Mouse (Mus musculus): ENCODE measurements around the gene Gnai2. TPM values are rescaled to one million over a fixed set of nuclear protein-coding genes. Genes with fewer than 3 reads are reported as not detected.
A peak's percentile ranks its signal among the peaks of the same experiment; 100 is the strongest.

The Gnai2 gene
- total RNA-seq, 2 experiments from 2014 or later = 222 to 239 TPM

DNA sequence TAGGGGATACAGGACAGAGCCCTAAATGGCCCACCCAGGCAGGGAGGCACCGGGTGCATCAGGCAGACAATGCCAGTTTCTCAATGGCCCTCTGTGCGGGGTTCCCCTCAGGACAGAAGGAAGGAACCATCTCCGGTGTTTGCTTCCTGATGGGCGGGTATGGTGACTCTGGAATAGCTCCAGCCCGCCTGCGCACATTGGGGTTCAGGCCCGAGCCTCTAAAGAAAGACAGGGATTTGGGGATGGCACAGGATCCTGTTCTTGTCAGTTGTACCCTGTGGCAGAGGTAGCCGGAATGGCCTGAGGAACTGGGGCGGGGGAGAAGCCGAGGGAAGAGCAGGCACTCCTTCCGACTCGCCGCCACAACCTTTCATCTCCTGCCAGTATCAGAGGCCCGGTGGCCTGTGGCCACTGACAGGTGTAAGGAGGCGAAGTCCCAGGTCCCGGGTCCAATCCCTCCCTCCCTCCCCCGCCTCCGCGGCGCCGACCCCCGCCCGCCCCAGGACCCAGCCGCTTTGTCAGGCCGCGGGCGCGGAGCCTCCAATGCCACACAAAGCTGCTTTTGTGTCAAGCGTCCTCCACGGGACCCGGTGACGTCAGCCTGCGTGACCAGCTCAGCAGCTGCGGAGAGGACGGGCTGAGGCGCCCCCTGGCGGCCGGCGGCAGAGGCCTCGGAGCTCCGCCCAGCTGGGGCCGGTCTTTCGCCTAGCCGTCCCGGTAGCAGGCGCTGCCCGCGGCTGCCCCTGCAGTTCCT is 22.8 kb downstream of the Gnai2 start:
- DNase-seq (ENCODE audit: low spot score in 2 of 2) = peak; percentile 99 to 100

DNA sequence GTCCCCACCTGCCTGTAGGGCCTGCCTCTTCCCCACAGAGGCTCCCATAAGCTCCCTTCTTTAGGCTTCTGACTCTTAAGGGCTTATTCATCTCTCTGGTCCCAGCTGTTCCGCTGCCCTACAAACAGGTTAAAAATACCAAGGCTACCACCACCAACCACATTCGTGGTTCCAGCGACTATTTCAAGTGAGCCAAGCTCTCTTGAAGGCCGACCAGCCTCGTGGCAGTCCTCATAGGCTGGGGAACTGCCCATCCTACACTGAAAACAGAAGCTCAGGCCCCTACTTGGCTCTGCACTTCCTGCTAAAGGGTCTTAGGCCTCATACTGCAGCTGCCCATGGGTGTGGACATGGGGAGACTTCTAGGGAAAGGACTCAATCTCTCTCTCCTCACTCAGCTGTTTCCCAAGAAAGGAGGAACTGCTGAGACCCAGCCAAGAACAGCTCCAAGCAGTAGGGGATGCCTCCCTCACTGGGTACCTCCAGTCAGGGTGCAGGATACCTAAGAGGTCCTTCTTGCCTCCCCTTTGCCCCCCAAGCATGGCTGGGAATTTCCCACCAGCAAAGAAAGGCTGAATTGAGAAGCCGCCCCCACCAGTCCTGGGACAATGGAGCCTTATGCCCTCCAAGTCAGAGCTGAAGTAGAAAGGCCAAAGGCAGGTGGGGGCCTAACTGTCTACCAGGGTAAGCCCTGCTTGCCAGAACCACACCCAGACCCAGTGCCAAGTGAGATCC is 23.5 kb downstream of the Gnai2 start:
- DNase-seq (ENCODE audit: low spot score in 2 of 2) = peak in 1 of 2 experiments; percentile 29

DNA sequence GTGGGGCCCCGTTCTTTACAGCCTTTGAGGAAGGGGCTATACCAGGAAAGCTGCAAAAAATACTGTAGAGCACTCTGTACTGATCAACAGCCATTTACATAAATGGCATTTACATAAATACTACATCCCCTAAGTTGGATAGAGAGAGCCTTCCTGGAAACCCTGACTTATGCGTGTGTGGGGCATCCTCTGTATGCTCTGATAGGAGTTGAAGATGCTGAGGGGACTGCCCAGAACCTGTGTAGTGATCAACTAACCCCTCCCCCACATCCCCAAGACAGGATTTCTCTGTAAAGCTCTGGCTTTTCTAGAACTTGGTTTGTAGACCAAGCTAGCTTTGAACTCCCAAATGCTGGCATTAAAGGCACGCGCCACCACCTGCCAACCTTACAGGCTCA is 25.7 kb downstream of the Gnai2 start:
- DNase-seq (ENCODE audit: low spot score in 2 of 2) = no peak

DNA sequence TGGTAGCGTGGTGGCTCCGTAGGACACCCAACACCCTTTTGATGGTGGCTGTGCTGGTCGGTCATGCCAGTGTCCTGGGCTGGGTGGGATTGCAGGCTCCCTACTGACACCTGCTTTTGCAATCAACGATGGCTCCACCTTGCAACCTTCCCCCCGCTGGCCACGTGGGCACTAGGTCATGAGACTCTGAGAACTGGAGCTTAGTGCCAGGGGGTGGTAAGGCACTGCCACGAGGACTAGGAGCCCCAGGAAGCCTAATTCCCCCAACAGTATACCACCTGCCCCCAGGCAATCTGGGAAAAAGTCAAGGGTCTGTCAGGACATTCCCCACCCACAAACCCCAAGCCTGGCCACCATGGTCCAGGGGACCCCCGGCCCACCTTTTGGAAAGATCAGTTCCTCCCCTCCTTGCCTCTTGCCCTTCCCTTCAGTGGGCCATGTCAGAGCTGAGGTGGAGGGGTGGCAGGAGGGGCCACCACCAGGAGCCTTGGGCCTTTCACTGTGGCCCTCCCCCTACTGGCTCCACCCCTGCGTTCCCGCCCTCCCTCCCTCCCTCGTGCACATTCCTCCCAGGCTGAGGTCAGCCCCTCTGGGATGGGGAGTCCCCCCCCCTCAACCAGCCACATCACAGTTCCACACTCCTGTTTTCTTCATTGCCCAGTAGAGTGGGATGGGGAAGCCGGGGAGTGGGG is 26.3 kb downstream of the Gnai2 start, which contains the start of gene Sema3b:
Gene Sema3b, minus strand, starts transcription at position 489 of the 692 bp plus-strand sequence.
- DNase-seq (ENCODE audit: low spot score in 2 of 2) = no peak

DNA sequence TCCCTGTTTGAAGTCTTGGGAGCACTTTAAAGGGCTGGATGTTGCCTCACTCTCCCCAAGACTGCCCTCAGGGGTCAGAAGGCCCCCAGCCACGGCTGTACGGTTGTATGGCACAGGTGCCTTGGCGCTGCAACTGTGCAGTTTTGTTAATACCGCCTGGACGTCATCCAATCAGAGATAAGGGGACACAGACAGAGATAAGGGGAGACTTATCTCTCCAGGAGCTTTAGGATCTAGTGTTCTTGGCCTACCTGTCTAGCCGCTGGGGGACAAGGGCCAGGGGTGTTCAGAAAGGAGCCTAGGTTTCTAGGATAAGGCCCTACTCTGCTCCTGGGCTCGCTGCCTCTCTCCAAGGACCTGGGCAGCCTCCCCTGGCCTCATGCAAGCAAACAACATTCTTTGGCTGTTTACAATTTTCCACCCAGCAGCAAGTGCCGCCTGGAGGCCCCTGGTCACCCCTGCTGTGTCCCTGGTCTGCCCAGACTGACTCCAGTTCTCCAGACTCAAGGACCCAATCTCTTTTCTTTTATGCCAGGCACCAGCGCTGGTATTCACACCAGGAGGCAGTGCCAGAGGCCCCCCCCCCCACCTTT is 27.4 kb downstream of the Gnai2 start:
- DNase-seq (ENCODE audit: low spot score in 2 of 2) = no peak

DNA sequence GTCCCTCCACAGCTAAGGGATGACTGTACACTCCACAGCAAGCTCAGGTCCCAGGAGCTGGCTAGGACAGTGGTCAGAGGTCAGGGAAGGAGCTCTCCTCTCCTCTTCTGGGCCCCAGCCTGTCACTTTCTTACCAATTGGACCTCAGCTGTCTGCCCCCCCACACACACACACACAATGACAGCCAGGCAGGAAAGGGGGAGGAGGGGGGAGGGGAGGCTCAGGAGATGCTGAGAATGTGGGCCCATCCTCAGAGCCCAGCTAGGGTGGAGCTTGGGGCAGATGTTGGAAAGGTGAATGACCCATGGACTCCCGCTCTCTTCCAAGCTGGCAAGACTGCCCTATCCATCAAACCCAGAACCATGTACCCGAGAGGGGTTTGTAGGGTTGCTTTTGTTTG is 28.1 kb downstream of the Gnai2 start:
- no peak for DNase-seq (ENCODE audit: low spot score in 2 of 2)

DNA sequence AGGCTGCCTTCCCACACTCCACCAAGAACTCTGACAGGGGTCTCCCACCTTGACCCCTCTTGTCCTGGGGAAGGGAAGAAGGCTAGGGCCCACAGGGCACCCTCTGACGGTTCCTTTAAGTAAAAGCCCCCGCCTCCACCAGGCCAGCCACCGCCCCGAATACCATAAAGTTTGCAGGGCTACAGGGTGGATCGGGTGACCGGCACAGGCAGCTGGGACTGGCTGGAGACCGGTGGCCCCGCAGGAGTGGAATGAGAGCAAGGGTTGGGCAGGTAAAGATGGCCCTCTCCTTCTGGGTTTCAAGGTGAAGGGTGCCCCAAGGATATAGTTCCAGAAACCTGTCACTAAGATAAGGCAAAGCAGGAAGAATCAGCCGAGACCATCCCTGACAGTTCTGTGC is 28.6 kb downstream of the Gnai2 start:
- no peak for DNase-seq (ENCODE audit: low spot score in 2 of 2)

DNA sequence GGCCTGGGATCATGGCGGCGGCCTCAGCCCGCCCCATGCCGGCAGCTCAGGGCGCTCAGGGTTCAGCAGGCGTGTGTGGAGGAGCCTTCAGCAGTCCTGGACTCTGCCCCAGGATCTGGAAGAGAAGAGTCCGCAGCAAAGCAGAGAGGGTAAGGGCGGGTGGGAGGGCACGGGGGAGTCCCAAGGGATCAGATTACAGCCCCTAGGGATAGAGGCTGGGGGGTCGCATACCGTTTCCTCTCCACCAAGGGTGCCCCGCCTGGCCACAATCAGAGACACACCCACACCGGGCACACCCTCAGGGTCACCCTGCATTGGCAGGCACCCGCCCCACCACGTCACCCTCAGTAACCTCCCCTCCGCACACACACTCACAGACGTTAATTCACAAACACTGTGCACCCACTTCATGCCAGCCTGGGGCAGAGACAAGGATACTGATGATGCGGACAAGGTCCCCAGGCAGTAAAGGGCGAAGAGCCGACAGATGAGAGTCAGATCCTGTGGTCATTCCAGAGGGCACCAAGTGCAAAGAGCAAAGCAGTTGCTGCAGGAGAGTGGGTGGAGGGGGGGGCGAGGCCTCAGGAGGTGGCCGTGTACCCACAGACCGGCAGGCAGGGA is 30.0 kb downstream of the Gnai2 start:
- DNase-seq (ENCODE audit: low spot score in 2 of 2) = no peak

DNA sequence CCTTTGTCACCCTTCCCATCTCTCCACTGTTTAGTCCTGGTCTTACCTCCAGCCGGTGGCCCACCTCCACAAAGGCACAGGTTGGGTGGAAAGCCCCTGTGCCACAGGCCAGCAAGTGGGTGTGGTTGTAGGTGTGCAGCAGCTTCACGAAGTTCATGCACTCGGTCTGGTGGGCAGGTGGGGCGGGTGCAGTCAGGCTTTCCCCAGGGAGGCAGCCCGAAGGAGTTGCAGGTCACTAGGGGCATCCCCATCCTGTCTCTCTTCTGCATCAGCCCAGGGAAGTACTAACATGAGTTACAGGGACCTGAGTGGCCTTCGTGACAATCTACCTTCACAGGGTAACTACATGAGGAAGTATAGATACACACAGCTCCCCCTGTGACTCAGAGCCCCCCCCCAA is 31.9 kb downstream of the Gnai2 start:
- no peak for DNase-seq (ENCODE audit: low spot score in 2 of 2)

DNA sequence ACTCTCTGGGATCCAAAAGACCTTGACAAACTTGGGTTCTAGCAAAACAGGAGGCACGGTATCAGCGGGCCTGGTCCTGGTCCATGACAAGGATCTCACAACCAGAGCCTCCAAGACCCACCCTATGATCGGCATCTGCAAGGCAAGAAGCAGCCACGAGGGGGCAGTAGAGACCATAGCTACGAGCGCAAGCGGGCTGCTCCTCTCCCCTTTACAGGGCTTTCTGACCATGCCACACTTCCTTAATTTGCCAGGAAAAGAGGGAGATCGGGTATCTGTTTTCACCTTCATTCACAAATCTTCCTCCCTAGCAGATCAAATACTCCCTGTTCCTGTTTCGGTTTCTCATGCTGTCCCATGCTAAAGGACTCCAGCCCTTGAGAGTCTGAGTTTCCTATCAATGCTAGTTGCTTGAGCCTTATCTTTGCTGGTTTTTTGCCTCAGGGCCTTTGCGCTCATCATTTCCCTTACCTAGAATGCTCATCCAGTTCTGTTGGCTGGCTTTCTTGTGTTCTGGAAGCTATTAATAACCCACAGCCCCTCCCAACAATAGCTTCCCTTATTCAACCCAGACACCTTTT is 33.0 kb downstream of the Gnai2 start:
- peak; percentile 90 to 96 for DNase-seq (ENCODE audit: low spot score in 2 of 2)

DNA sequence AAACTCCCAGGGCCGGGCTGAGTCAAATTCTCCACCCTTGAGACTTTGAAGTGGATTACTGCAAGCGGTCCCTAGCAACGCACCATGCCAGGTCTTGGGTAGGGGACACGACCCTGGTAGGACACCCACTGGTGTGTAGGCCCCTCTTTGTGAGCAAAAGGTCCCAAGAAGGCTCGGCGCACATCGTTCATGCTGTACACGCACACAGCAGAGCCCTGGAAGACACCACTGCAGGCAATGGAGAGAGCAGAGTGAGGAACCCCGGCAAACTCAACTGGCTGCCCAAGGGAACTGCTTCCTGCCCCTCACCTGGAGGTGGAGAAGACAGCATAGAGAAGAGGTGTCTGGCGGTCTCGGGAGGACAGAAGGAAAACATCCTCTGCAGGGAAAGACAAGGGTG is 33.9 kb downstream of the Gnai2 start:
- no peak for DNase-seq (ENCODE audit: low spot score in 2 of 2)

DNA sequence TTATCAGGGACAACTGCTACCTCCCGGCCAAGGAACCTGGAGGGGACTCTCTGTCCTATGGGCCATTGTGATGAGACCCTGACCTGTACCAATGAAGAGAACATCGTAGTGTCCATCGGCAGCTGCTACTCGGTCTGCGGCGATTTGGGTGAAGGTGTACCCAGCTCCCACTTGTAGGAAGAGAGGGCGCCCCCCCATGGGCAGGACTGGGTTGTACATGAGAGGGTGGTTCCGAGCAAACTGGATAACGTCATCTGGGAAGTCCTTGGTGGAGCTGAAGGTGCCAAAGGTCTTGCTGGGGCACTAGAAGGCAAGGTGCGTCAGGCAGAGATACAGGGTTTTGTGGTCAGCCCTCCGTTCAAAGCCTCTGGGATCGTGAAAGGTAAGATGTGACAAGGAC is 34.4 kb downstream of the Gnai2 start:
- DNase-seq (ENCODE audit: low spot score in 2 of 2) = no peak

DNA sequence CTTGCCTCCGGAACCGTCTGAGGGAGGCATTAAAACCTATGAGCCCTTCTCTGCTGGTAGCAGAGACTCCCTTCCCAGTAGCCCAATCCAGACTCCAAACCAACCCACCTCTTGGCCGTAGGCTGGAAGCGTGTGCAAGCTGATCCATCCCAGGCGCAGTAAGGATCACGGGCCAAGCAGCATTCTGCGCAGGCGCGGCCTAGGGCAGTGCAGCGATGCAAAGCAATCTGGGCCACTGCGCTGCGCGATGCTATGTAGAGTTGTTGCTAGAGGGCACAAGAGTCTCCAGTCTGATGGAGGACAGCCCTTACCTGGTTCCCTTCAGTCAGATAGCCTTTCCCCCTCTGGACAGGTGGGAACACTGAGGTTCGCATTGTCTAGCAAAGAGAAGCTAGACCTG is 35.3 kb downstream of the Gnai2 start:
- DNase-seq (ENCODE audit: low spot score in 2 of 2) = peak in 1 of 2 experiments; percentile 34

DNA sequence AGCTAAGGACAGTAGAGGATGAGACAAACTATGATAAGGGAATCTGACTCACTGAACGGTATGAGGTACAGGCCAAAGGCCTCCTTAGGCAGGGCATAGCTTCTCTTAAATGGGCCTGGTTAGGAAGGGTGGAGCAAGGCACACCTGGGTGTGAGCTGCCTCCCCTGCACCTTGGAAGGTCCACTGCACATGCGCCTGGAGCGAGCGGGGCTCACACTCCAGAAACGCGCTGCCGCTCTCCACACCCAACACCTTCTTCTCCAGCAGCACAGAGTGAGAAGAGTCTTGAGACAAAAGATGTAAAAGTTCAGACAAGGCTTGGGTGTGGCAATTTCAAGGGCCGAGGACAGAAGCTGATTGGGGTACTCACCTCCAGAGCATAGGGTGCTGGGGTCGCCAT is 35.7 kb downstream of the Gnai2 start:
- DNase-seq (ENCODE audit: low spot score in 2 of 2) = no peak

DNA sequence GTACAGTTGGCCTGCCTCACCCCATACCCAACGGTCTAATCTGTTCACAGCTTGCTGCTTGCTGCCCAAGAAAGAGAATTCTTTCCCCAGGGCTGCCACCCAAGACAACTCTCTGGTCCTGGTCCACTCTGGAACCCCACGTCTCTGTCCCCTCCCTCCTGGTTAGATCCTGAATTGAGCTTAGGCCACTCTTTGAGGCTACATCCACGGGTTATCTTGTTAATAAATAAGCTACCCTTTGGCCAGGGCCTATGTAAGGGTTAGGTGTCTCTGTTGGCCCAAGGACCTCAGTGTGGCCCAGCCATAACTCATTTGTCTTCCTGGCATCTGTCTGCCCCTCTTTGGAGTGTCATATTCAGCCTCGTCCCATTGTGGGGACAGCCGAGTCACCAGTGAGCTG is 36.8 kb downstream of the Gnai2 start:
- DNase-seq (ENCODE audit: low spot score in 2 of 2) = no peak

DNA sequence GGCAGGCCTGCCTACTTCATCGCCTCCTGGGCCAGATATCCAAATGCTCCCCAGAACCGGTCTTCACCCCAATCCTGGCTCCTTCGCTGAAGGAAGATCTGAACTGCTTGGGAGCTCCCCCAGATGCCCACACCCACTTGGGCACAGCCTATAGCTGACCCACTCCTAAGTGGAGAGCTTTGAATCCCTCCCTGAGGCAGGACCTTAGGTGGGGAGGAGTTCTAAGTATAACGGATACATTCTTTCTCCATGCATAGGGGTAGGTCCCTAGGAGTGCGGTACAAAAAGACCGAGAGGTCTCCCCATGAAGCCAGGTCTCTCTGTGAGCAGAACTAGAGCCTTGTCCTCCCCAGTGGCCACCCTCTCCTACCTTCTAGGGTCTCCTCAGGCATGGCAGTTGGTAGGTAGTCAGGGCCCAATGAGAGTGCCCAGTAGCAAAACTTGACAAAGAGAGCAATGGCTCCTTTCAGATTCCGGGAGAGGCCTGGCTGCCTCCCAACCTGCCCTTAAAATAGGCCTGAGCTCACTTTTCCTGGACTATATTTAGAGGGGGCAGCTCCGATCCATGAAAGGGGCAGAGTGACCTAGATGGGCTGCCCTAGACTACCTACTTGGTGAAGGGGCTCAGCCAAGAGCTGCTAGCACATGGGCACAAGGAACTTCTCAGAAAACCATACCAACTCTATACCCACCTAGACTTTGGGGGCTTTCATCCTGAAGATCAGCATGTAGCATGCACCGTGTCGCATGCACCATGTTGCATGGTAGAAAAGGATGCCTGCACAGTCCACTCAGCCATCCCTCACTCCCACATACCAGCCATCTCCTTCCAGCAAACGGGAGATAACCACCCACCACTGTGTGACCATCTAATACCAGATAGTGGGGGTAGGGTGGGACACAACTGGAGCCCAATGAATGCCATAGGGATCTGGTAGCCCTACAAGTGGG is 38.3 kb downstream of the Gnai2 start:
- DNase-seq (ENCODE audit: low spot score in 2 of 2) = no peak

DNA sequence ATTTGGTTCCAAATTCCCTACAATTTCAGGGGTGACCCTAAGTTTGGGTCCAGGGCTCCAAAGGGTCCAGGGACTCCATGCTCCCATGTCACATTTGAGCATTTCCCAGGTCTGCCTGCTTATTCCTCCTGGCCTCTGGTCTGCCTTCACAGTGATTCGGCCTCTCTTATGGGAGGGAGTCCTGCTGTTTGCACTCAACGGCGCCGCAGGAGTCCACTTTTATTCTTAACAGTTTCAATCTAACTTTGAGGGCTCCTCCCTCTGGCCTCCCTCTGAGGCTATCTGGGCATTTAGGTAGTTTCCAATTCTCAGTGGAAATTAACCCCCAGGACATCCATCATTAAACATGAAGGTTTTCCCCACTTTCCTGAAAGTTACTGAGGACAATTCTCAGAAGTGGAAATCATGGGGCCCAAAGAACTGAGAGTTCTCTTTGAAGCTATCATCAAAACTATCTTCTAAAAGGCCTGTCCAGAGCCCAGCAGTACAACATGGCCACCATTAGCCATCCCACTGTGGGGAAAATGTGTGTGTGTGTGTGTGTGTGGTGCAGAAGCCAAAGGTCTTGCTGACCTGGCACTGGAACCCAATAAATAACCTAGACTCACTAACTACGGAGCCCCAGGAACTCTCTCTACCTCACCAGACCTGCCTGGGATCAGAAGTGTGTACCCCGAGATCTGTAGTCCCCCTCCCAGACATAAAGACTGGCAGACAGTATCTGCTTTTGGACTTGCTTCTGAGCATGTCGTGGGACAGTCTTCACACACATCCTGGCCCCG is 40.7 kb downstream of the Gnai2 start:
- DNase-seq (ENCODE audit: low spot score in 2 of 2) = no peak

DNA sequence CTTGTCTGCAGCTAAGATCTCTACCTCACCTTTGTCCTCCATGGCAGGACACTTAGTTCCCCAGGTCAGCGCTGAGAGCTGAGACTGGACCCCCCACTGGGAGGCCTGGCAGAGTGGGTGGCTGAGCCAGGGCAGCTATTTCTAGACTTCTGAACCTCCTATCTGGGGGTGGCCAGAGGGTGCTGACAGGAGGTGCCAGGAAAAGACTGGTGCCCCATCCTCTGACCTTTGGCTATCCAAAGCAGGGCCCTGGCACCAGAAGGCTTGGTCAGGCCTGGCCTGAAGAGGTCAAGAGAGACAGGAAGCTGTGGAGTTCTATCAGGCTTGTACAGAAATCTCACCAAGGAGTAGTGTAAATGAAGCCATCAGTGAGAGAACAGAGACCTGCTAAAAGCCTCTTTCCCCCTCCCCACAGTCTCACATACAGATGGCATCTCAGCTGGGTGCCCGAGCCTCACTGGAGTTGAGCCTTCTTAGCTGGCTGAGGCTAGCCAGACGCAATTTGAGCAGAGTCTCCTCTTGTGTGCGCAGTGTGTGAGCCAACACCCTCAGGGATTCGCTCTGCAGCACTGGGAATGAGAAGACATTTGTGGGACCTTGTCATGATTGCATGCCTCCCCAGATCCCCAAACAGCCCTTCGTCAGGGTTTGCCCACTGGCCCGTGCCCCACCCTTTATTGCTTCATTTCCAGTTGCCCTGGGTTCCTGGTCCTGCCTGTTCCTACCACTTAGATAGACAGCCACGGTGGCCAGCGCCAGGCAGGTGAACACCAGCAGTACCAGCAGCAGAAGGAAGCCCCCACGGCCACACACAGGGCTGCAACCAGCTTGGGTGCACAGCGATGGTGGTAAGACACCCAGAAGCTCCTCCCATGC is 41.8 kb downstream of the Gnai2 start:
- DNase-seq (ENCODE audit: low spot score in 2 of 2) = no peak
